Mouse (Mus musculus) midbrain, embryonic 12.5 days (tissue): Measurements from ENCODE around the gene Foxf2. TPM values are rescaled to one million over a fixed set of nuclear protein-coding genes. Genes with fewer than 3 reads are reported as not detected.
A peak's percentile ranks its signal among the peaks of the same experiment; 100 is the strongest.

ENCODE experiments used
- ATAC-seq: fragments of 200-750 bp; cut with Nextera tagmentation; 2 replicates; pipeline ENCODE4 v1.8.0; 2017; ENCODE audit warnings: low read depth, moderate TSS enrichment, moderate library complexity; ENCODE audit not compliant: low FRiP score
- H3K27ac ChIP-seq: fragments of 300-500 bp; sonication (generic); replicated peaks from 2 replicates; pipeline ENCODE4 v1.5.1; 2016; ENCODE audit warnings: mild to moderate bottlenecking
- H3K27me3 ChIP-seq: fragments of 300-500 bp; sonication (generic); 2 replicates; pipeline ENCODE4 v1.6.1; 2016; ENCODE audit warnings: mild to moderate bottlenecking
- H3K36me3 ChIP-seq: fragments of 300-500 bp; sonication (generic); 2 replicates; pipeline ENCODE4 v1.6.1; 2016
- H3K4me1 ChIP-seq: fragments of 300-500 bp; sonication (generic); 2 replicates; pipeline ENCODE4 v1.6.1; 2016
- H3K4me2 ChIP-seq: fragments of 300-500 bp; sonication (generic); replicated peaks from 2 replicates; pipeline ENCODE4 v1.6.1; 2016; ENCODE audit warnings: mild to moderate bottlenecking, moderate library complexity
- H3K4me3 ChIP-seq: fragments of 300-500 bp; sonication (generic); 2 replicates; pipeline ENCODE4 v1.5.1; 2016; ENCODE audit warnings: mild to moderate bottlenecking
- H3K9ac ChIP-seq: fragments of 300-500 bp; sonication (generic); replicated peaks from 2 replicates; pipeline ENCODE4 v1.6.1; 2016; ENCODE audit warnings: mild to moderate bottlenecking, moderate library complexity
- H3K9me3 ChIP-seq: fragments of 300-500 bp; sonication (generic); 2 replicates; pipeline ENCODE4 v1.6.1; 2016; ENCODE audit warnings: mild to moderate bottlenecking
- WGBS: fragments of 180-500 bp; shearing (Covaris S2); methylation state at CpG from one replicate; pipeline ENCODE4 v1.1.7; 2016; 5-methylcytosine and 5-hydroxymethylcytosine counted together
- polyA plus RNA-seq: library from polyadenylated mRNA; unstranded; fragments of >200 nt; fragmentation: Nextera tagmentation; extraction: Ambion mirVana; gene quantifications from 2 replicates; pipeline ENCODE4 v1.2.1, GENCODE M21; 2016

The Foxf2 gene
- polyA plus RNA-seq, 1 experiment from 2014 or later = 7.6 TPM

GRCm38 (mm10) chr13:31618919-31619655, 6.5 kb upstream of the Foxf2 start:
- WGBS = 2% methylated on average over 18 of the region's 18 CpGs
- no peaks in the 10 kb centered on the region for H3K9me3 ChIP-seq
- peaks cover 96% of the 10 kb centered on the region for H3K27me3 ChIP-seq
- no peaks in the 10 kb centered on the region for H3K36me3 ChIP-seq
- peak overlapping the region; percentile 55; the same call in 1 of the 2 replicates for H3K4me2 ChIP-seq
- peaks cover 11% of the 10 kb centered on the region for H3K4me1 ChIP-seq
- no peak for ATAC-seq
- no peak overlapping the region for H3K27ac ChIP-seq
- no peak overlapping the region for H3K9ac ChIP-seq
- H3K4me3 ChIP-seq = no peak overlapping the region

- under 1% methylated on average over 33 of the region's 33 CpGs for WGBS
- H3K9ac ChIP-seq = no peak overlapping the region
These were observed 5.7 kb upstream of the Foxf2 start for GRCm38 (mm10) chr13:31619826-31620498.

DNA sequence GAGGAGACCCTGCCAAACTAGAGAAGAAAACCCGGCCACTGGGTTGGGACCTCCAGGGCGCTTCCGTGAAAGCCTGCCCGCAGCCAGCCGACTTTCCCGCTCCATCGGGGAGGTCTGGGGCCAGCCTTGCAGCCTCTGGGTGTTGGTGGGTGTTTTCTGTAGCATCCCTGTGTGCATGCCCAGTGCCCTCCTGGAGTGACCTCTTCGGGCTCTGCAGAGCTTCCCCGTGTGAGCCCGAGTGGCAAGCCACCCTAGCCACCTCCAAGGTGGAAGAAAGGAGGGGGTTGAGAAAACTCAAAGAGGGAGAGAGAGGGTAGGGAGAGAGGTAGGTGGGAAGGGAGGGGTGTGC, 5.1 kb upstream of the Foxf2 start:
- Histone ChIP-seq H3K4me2 (no peak overlapping the region), H3K4me3 (no peak overlapping the region), H3K27me3 (peaks cover 96% of the 10 kb centered on the region), H3K9ac (no peak overlapping the region), H3K27ac (no peak overlapping the region), H3K9me3 (no peaks in the 10 kb centered on the region), H3K4me1 (peaks cover 15% of the 10 kb centered on the region), H3K36me3 (no peaks in the 10 kb centered on the region)
- no peak for ATAC-seq
- WGBS = under 1% methylated on average over 10 of the region's 10 CpGs

More at GRCm38 (mm10) chr13:31619826-31620498, 5.7 kb upstream of the Foxf2 start:
- H3K36me3 ChIP-seq = no peaks in the 10 kb centered on the region
- no peak for ATAC-seq
- H3K4me3 ChIP-seq = no peak overlapping the region
- peaks cover 10% of the 10 kb centered on the region for H3K4me1 ChIP-seq
- no peak overlapping the region for H3K27ac ChIP-seq
- no peak overlapping the region for H3K4me2 ChIP-seq
- peaks cover 96% of the 10 kb centered on the region for H3K27me3 ChIP-seq
- H3K9me3 ChIP-seq = no peaks in the 10 kb centered on the region

DNA sequence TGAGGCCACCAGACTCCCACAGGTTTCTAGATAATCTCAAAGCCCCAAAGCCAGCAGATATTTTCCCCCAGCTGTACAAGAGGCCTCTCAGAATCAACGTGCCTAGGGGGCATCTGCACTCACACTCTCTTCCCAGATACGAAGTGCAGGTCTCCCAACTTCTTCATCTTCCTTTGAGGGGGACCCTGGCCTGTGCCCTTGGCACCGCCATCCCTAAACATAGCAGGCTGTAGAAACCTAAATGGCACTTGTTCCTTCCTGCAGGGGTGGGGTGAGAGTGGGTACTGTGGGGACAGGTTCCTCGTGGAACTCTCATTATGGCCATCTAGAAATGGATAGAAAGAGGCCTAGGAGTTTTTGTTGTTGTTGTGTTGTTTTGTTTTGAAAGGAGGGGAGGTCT, 4.7 kb upstream of the Foxf2 start:
- WGBS = 1% methylated on average over 4 of the region's 4 CpGs
- no peaks in the 10 kb centered on the region for H3K9me3 ChIP-seq
- ATAC-seq = no peak

GRCm38 (mm10) chr13:31621741-31622140, 3.9 kb upstream of the Foxf2 start:
- H3K4me3 ChIP-seq = no peak overlapping the region
- 5% methylated on average over 9 of the region's 9 CpGs for WGBS
- ATAC-seq = no peak
- H3K36me3 ChIP-seq = no peaks in the 10 kb centered on the region
- no peak overlapping the region for H3K9ac ChIP-seq
- no peaks in the 10 kb centered on the region for H3K9me3 ChIP-seq
- peaks cover 96% of the 10 kb centered on the region for H3K27me3 ChIP-seq
- peaks cover 28% of the 10 kb centered on the region for H3K4me1 ChIP-seq
- H3K27ac ChIP-seq = no peak overlapping the region
- H3K4me2 ChIP-seq = no peak overlapping the region

More for the DNA sequence above, 4.7 kb upstream of the Foxf2 start:
- no peaks in the 10 kb centered on the region for H3K36me3 ChIP-seq
- H3K4me2 ChIP-seq = no peak overlapping the region
- H3K27me3 ChIP-seq = peaks cover 96% of the 10 kb centered on the region
- peaks cover 20% of the 10 kb centered on the region for H3K4me1 ChIP-seq
- H3K27ac ChIP-seq = no peak overlapping the region
- no peak overlapping the region for H3K9ac ChIP-seq
- H3K4me3 ChIP-seq = no peak overlapping the region

DNA sequence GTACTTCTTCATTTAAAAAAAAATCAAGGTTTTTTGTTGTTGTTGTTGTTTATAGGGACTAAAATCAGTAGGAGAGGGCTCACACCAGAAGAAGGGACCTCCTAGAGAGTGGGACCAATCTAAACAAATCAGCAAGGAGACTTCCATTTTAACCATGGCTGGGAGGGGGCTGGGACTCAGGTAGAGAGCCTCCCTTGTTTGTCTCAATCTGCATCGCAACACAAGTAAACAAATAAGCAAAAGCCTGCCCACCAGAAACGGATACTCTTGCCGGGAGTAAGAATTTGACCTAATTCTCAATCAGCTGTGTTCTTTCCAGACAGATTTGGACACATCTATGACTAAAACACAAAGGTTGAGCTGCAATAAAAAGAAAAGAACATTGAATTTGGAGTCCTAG, 3.2 kb upstream of the Foxf2 start:
- no peak overlapping the region for H3K4me3 ChIP-seq
- no peaks in the 10 kb centered on the region for H3K9me3 ChIP-seq
- H3K9ac ChIP-seq = no peak overlapping the region
- H3K4me2 ChIP-seq = no peak overlapping the region
- H3K27ac ChIP-seq = no peak overlapping the region
- WGBS = 3% methylated on average over 3 of the region's 3 CpGs
- H3K27me3 ChIP-seq = peaks cover 96% of the 10 kb centered on the region
- no peaks in the 10 kb centered on the region for H3K36me3 ChIP-seq
- H3K4me1 ChIP-seq = peaks cover 29% of the 10 kb centered on the region
- no peak for ATAC-seq

- no peak for ATAC-seq
- Histone ChIP-seq H3K9ac (no peak overlapping the region), H3K9me3 (no peaks in the 10 kb centered on the region), H3K27me3 (peaks cover 99% of the 10 kb centered on the region), H3K4me1 (peaks cover 23% of the 10 kb centered on the region), H3K4me2 (no peak overlapping the region), H3K4me3 (no peak overlapping the region), H3K27ac (no peak overlapping the region), H3K36me3 (no peaks in the 10 kb centered on the region)
- under 1% methylated on average over 6 of the region's 6 CpGs for WGBS
These were observed 2.3 kb upstream of the Foxf2 start for GRCm38 (mm10) chr13:31623291-31623690.

DNA sequence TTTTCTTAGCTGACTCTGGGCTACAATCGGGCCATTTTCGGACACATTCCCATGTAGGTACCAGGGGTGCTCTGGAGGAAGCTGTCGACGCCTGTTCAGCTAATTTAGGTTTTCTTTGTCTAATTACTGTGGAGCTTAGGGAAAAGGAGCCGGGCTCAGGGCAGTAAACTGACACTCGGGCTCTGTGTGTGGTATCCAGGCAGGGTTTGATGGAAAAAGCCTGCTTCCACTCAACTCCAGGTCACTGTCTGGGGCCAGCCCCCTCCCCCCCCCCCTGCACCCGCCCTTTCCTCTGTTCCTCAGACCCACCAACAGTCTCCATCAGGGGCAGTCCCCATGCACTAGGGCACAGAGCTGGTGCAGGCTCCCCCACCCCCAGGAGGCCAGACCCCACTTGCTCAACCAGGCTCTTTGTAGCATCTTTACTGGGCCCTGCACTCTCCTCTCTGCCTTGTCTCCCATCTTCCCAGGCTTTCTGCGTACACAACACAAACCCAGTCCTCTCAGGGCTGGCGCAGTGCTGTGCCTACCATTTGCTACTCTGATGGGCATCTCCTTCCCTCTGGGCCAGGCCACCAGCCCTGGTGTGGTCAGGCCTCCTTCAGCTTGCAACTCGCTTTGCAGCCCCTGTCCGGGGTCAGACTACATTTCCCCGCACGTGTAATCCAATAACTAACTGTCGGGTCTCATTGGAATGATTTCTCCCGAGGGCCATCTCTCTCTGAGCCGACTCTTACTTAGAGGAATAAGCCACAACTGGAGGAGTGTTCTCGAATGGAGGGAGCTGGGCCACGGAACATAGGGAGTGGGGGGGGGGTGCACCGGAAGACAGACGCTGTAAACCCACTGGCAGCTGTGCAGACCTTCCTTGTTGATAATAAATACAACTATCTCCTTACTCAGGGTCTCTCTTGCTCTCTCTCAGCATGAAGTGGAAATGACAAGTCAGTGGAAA, 1.4 kb upstream of the Foxf2 start:
- 0 out of 2 replicates have a peak overlapping the region, but pooled peaks have one; percentile 11 for H3K4me2 ChIP-seq
- ATAC-seq = no peak
- H3K9ac ChIP-seq = no peak overlapping the region
- under 1% methylated on average over 20 of the region's 20 CpGs for WGBS
- H3K4me3 ChIP-seq = peak overlapping the region; percentile 47; the same call in 1 of the 2 replicates
- H3K4me1 ChIP-seq = peaks cover 25% of the 10 kb centered on the region
- H3K36me3 ChIP-seq = no peaks in the 10 kb centered on the region
- peaks cover 99% of the 10 kb centered on the region for H3K27me3 ChIP-seq
- no peak overlapping the region for H3K27ac ChIP-seq
- no peaks in the 10 kb centered on the region for H3K9me3 ChIP-seq

GRCm38 (mm10) chr13:31624966-31625332, 667 bp upstream of the Foxf2 start:
- H3K9ac ChIP-seq = no peak overlapping the region
- peak overlapping the region; percentile 47 for H3K4me3 ChIP-seq
- H3K9me3 ChIP-seq = no peaks in the 10 kb centered on the region
- no peak for ATAC-seq
- peaks cover 99% of the 10 kb centered on the region for H3K27me3 ChIP-seq
- H3K36me3 ChIP-seq = no peaks in the 10 kb centered on the region
- H3K4me2 ChIP-seq = peak overlapping the region; percentile 70
- H3K4me1 ChIP-seq = peaks cover 30% of the 10 kb centered on the region
- 1% methylated on average over 13 of the region's 13 CpGs for WGBS
- H3K27ac ChIP-seq = no peak overlapping the region

DNA sequence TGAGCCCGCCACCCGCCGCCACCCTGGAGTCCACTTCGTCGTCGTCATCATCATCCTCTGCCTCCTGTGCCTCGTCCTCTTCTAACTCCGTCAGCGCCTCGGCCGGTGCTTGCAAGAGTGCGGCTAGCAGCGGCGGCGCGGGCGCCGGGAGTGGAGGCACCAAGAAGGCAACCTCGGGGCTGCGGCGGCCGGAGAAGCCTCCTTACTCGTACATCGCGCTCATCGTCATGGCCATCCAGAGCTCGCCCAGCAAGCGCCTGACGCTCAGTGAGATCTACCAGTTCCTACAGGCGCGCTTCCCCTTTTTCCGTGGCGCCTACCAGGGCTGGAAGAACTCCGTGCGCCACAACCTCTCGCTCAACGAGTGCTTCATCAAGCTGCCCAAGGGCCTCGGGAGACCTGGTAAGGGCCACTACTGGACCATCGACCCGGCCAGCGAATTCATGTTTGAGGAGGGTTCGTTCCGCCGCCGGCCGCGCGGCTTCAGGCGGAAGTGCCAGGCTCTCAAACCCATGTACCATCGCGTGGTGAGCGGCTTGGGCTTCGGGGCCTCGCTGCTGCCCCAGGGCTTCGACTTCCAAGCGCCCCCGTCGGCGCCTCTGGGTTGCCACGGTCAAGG, 676 bp downstream of the Foxf2 start:
- Histone ChIP-seq H3K4me3 (peak overlapping the region; percentile 47), H3K36me3 (no peaks in the 10 kb centered on the region), H3K4me2 (peak overlapping the region; percentile 70), H3K4me1 (peaks cover 30% of the 10 kb centered on the region), H3K9me3 (no peaks in the 10 kb centered on the region), H3K27ac (no peak overlapping the region; the same call in 1 of the 2 replicates), H3K9ac (0 out of 2 replicates have a peak overlapping the region, but pooled peaks have one; percentile 43), H3K27me3 (peaks cover 98% of the 10 kb centered on the region)
- WGBS = under 1% methylated on average over 60 of the region's 60 CpGs
- peak; percentile 10 for ATAC-seq

DNA sequence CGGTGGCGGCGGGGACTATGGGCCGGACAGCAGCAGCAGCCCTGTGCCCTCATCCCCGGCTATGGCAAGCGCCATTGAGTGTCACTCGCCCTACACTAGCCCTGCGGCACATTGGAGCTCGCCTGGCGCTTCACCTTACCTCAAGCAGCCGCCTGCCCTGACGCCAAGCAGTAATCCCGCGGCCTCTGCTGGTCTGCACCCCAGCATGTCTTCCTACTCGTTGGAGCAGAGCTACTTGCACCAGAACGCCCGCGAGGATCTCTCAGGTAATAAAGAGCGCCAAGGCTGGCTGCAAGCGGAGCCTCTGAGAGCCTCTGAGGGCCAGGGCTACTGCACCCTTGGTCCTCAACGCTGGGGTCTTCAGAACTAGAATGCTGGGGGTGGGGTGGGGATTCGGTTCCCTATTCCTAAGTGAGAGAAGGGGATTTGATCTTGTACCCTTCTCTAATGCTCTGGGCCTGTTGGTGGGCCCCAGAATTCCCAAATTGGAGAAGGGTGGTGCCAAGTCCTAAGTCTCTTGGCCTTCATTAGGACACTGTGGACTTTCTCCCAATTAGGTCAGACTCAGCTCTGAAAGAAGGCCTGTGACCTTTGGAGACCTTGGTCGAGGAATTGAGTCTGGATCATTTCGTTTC, 1.5 kb downstream of the Foxf2 start:
- ATAC-seq = no peak
- peak overlapping the region; percentile 70 for H3K4me2 ChIP-seq
- H3K36me3 ChIP-seq = no peaks in the 10 kb centered on the region
- peaks cover 98% of the 10 kb centered on the region for H3K27me3 ChIP-seq
- WGBS = 0% methylated on average over 23 of the region's 24 CpGs
- H3K27ac ChIP-seq = no peak overlapping the region
- peak overlapping the region; percentile 47 for H3K4me3 ChIP-seq
- peaks cover 30% of the 10 kb centered on the region for H3K4me1 ChIP-seq
- no peaks in the 10 kb centered on the region for H3K9me3 ChIP-seq
- no peak overlapping the region for H3K9ac ChIP-seq
